Mouse (Mus musculus) hindbrain, embryonic 15.5 days (tissue): ENCODE results near the gene Aicda. TPM values are rescaled to one million over a fixed set of nuclear protein-coding genes. Genes with fewer than 3 reads are reported as not detected.

Experiments used
- ATAC-seq: fragments of 200-750 bp; cut with Nextera tagmentation; 2 replicates; pipeline ENCODE4 v1.8.0; 2017; ENCODE audit warnings: low read depth, moderate number of reproducible peaks, moderate TSS enrichment; ENCODE audit not compliant: low FRiP score
- H3K27ac ChIP-seq: fragments of 300-500 bp; sonication (generic); replicated peaks from 2 replicates; pipeline ENCODE4 v1.5.1; 2015; ENCODE audit warnings: mild to moderate bottlenecking, inconsistent platforms
- H3K27me3 ChIP-seq: fragments of 300-500 bp; sonication (generic); 2 replicates; pipeline ENCODE4 v1.6.1; 2015; ENCODE audit warnings: control low read depth, inconsistent platforms
- H3K36me3 ChIP-seq: fragments of 300-500 bp; sonication (generic); 2 replicates; pipeline ENCODE4 v1.6.1; 2015; ENCODE audit warnings: control low read depth, inconsistent platforms
- H3K4me1 ChIP-seq: fragments of 300-500 bp; sonication (generic); replicated peaks from 2 replicates; pipeline ENCODE4 v1.6.1; 2015; ENCODE audit warnings: control low read depth, inconsistent platforms
- H3K4me2 ChIP-seq: fragments of 300-500 bp; sonication (generic); 2 replicates; pipeline ENCODE4 v1.6.1; 2015; ENCODE audit warnings: moderate library complexity, mild to moderate bottlenecking, inconsistent platforms
- H3K4me3 ChIP-seq: fragments of 300-500 bp; sonication (generic); 2 replicates; pipeline ENCODE4 v1.5.1; 2015; ENCODE audit warnings: mild to moderate bottlenecking, inconsistent platforms
- H3K9ac ChIP-seq: fragments of 300-500 bp; sonication (generic); 2 replicates; pipeline ENCODE4 v1.6.1; 2015; ENCODE audit warnings: inconsistent platforms
- H3K9me3 ChIP-seq: fragments of 300-500 bp; sonication (generic); 2 replicates; pipeline ENCODE4 v1.6.1; 2016; ENCODE audit warnings: control low read depth, inconsistent platforms
- WGBS: fragments of 180-500 bp; shearing (Covaris S2); methylation state at CpG from one replicate; pipeline ENCODE4 v1.1.7; 2015; 5-methylcytosine and 5-hydroxymethylcytosine counted together
- polyA plus RNA-seq: library from polyadenylated mRNA; unstranded; fragments of >200 nt; fragmentation: Nextera tagmentation; extraction: Ambion mirVana; gene quantifications from 2 replicates; pipeline ENCODE4 v1.2.1, GENCODE M21; 2015

Aicda gene
- polyA plus RNA-seq, 1 experiment from 2014 or later, result 0.77 TPM

DNA sequence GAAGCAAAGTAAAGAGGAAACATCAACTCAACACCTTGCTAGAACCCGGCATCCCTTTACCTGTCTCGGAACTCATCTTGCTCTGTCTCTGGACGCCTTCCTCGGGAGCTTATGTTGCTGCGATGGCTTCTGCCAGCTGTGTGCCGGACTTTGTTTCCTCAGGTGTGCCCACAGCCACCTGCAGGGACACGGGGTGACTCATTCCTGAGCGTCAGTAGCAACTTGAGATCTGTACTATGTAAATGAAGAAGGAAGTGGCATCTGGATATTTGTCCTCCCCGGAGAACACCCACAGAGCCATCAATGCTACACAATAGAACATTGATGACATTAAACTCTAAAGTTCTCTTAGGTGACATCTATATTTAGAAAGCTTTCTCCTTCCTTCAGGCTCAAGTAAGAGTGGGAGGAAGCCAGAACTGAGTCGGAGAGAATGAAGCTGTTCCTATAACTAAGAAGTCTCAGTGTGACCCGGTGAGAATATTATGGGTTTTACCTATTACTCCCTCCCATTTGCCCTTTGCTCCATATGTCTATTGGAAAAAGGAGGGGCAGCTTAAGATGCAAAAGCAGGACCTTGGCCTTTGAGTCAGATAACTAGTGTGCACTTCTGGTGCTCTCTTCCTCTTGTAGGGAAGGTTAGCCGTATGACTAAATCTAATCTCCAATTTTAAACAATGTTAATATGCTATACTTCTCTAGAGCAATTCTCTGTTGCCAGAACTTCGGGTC, 37.6 kb downstream of the Aicda start:
- no peak overlapping the region for H3K9ac ChIP-seq
- ATAC-seq, result no peak
- 87% methylated on average over 13 of the region's 13 CpGs for WGBS
- H3K4me1 ChIP-seq, result no peaks in the 10 kb centered on the region
- no peaks in the 10 kb centered on the region for H3K27me3 ChIP-seq
- H3K9me3 ChIP-seq, result no peaks in the 10 kb centered on the region
- H3K4me2 ChIP-seq, result no peak overlapping the region
- H3K36me3 ChIP-seq, result no peaks in the 10 kb centered on the region
- H3K27ac ChIP-seq, result no peak overlapping the region
- H3K4me3 ChIP-seq, result no peak overlapping the region

DNA sequence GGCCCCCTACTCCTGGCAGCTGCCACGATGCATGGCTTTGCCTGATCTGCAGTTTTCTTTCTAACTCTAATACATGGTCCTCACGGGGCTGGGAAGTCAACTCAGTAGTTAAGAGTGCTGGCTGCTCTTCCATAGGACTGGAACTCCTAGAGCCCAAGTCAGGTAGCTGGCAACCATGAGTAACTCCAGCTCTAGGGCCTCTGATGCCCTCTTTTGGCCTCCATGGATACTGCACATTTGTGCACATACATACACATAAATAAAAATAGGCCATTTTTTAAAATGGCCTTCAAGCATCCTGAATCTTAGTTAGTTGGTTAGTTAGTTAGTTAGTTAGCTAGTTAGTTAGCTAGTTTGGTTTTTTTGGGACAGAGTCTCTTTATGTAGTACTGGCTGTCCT, 39.3 kb downstream of the Aicda start:
- Histone ChIP-seq H3K4me1 (no peaks in the 10 kb centered on the region), H3K4me3 (no peak overlapping the region), H3K9ac (no peak overlapping the region), H3K27me3 (no peaks in the 10 kb centered on the region), H3K27ac (no peak overlapping the region), H3K4me2 (no peak overlapping the region), H3K36me3 (no peaks in the 10 kb centered on the region), H3K9me3 (no peaks in the 10 kb centered on the region)
- ATAC-seq, result no peak
- WGBS, result 87% methylated on average over 2 of the region's 2 CpGs

DNA sequence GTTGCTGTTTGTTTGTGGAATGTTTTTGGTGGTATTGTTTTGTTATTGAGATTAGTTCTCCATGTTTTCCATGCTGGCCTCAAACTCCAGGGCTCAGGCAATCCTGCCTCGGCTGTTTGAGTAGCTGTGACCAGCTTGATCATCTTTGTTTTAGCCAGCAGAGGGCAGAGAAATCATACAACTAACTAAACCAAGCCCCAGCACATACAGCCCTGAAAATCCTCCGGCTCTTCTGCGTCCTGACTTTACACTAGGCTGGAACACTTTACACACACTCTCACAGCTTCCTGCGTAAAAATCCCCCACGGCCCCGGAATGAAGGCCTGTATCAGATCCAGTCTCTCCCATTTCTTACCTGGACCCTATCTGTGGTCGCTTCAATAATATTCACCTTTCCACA, 42.0 kb downstream of the Aicda start:
- 38% methylated on average over 7 of the region's 7 CpGs for WGBS
- H3K27ac ChIP-seq, result no peak overlapping the region
- no peak overlapping the region for H3K9ac ChIP-seq
- H3K27me3 ChIP-seq, result no peaks in the 10 kb centered on the region
- no peaks in the 10 kb centered on the region for H3K36me3 ChIP-seq
- no peak overlapping the region for H3K4me3 ChIP-seq
- no peaks in the 10 kb centered on the region for H3K4me1 ChIP-seq
- H3K4me2 ChIP-seq, result no peak overlapping the region
- no peaks in the 10 kb centered on the region for H3K9me3 ChIP-seq
- ATAC-seq, result peak; percentile 61

DNA sequence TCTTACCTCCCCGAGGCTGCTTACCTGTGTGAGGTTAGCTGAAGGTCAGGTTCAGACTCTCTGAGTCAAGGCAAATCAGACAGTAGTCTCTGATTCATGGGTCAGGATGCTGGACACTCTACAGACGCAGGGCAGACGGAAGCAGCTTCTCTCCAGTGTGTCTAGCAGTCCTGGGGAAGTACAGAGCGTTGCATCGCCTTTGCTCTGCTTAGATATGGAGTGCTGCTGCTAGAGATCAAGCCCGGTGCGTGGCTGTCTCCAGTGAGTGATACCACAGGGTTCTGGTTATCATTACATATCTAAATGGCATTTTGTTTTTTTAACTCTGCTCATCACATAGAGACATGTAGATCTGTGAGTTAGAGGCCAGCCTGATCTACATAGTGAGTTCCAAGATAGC, 43.0 kb downstream of the Aicda start:
- no peak overlapping the region for H3K4me2 ChIP-seq
- no peaks in the 10 kb centered on the region for H3K9me3 ChIP-seq
- H3K36me3 ChIP-seq, result no peaks in the 10 kb centered on the region
- H3K27me3 ChIP-seq, result no peaks in the 10 kb centered on the region
- H3K9ac ChIP-seq, result no peak overlapping the region
- no peaks in the 10 kb centered on the region for H3K4me1 ChIP-seq
- H3K4me3 ChIP-seq, result no peak overlapping the region
- ATAC-seq, result no peak
- no peak overlapping the region for H3K27ac ChIP-seq
- 90% methylated on average over 7 of the region's 7 CpGs for WGBS

DNA sequence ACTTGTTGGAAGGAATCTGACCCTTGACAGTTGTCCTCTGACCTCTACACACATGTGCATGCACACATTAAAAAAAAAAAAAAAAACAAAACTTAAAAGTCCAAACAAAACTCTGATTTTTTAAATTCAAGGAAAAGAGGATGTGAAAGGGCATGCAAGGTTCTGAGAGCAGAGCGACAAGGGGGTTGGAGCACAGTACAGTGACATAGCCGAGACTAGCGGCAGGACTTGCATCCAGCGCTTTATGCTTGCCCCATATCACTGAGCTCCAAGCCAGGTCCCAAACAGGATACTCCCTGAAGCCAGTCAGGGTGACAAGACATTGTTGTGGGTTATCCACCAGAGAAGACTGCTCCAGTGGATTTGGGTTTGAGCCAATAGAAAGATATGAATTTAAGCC, 44.4 kb downstream of the Aicda start:
- no peak for ATAC-seq
- Histone ChIP-seq H3K36me3 (no peaks in the 10 kb centered on the region), H3K4me1 (0 out of 2 replicates have a peak, but pooled peaks cover 2% of the 10 kb centered on the region), H3K4me2 (no peak overlapping the region), H3K27me3 (no peaks in the 10 kb centered on the region), H3K4me3 (no peak overlapping the region), H3K9me3 (no peaks in the 10 kb centered on the region), H3K9ac (no peak overlapping the region), H3K27ac (no peak overlapping the region)
- WGBS, result 96% methylated on average over 4 of the region's 4 CpGs

DNA sequence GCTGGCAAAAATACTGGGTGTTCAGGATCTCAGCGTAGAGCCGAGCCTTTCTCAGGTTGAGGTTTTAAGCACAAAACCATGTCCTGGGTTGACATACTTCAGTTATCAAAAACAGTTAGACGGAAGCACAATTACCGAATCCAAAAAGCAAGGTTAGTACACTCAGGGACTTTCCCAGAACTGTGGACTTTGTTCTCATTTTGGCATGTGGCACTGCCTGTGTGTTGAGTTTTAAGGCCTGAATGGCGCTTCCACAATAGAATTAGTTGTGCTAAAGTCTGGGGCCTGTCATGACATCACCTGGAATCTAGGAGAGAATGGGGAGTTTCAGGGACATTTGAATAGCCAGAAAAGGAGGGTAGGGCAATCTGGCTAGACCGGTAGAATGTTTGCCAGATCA, 44.8 kb downstream of the Aicda start:
- no peak overlapping the region for H3K27ac ChIP-seq
- ATAC-seq, result no peak
- 89% methylated on average over 6 of the region's 6 CpGs for WGBS
- H3K27me3 ChIP-seq, result no peaks in the 10 kb centered on the region
- H3K36me3 ChIP-seq, result no peaks in the 10 kb centered on the region
- H3K4me2 ChIP-seq, result no peak overlapping the region
- 0 out of 2 replicates have a peak, but pooled peaks cover 2% of the 10 kb centered on the region for H3K4me1 ChIP-seq
- no peak overlapping the region for H3K4me3 ChIP-seq
- H3K9me3 ChIP-seq, result no peaks in the 10 kb centered on the region
- H3K9ac ChIP-seq, result no peak overlapping the region

DNA sequence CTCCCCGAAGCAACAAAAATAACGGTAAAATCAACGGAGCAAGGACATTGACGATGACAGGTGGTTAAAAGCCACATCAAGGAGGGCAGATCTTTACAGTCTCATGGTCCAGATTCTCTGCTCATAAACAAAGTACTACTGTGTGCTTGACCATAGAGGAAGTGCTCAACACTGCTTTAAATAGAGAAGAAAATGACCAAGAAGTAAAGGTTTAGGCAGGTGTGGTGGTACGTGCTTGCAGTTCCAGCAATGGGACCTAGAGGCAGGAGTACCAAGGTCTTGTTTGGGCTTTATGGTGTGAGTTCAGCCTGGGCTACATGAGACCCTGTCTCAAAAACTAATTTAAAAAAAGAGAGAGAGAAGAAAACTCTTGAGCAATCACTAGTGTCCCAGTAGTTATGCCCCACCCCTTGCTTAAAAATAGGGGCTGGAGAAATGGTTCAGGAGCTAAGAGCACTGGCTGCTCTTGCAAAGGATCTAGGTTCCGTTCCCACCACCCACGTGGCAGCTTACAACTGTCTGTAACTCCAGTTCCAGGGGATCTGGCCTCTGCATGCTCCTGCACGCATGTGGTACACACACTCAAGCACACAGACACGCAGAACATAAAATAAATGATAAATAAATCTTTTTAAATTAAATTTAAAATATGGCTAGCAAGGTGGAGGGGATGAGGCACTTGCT, 45.6 kb downstream of the Aicda start:
- Histone ChIP-seq H3K4me2 (no peak overlapping the region), H3K9me3 (no peaks in the 10 kb centered on the region), H3K4me1 (0 out of 2 replicates have a peak, but pooled peaks cover 2% of the 10 kb centered on the region), H3K4me3 (no peak overlapping the region), H3K9ac (no peak overlapping the region), H3K27ac (no peak overlapping the region), H3K27me3 (no peaks in the 10 kb centered on the region), H3K36me3 (no peaks in the 10 kb centered on the region)
- ATAC-seq, result no peak
- 92% methylated on average over 9 of the region's 9 CpGs for WGBS

DNA sequence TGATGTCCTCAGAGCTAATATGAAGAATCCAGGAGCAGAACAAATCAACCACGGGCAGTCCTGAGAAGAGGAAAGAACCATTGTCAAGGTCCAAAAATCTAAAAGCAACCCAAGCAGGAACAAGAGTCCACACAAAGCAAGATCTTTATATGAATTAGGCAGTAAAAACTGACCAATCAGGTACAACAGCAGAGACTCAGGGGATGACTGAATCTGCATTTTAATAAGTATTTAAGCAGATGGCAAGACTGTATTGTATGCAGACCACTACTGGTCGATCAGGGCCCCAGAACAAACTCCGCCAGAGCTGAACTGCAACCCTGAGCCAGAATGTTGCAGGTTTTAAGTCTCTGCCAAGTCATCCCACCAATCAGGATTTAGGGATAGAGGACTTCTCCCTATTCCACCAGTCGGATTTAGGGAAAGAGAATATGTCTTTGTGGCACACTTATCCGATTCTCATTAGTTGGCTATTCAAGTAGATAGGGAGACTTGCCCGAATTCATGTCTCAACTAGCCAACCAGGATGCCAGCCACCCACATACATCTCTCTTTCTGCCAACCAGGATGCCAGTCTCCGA, 46.6 kb downstream of the Aicda start:
- no peak overlapping the region for H3K9ac ChIP-seq
- H3K9me3 ChIP-seq, result no peaks in the 10 kb centered on the region
- no peak overlapping the region for H3K27ac ChIP-seq
- H3K36me3 ChIP-seq, result no peaks in the 10 kb centered on the region
- ATAC-seq, result no peak
- no peak overlapping the region for H3K4me2 ChIP-seq
- H3K4me1 ChIP-seq, result 0 out of 2 replicates have a peak, but pooled peaks cover 2% of the 10 kb centered on the region
- no peaks in the 10 kb centered on the region for H3K27me3 ChIP-seq
- no peak overlapping the region for H3K4me3 ChIP-seq
- 77% methylated on average over 7 of the region's 7 CpGs for WGBS

DNA sequence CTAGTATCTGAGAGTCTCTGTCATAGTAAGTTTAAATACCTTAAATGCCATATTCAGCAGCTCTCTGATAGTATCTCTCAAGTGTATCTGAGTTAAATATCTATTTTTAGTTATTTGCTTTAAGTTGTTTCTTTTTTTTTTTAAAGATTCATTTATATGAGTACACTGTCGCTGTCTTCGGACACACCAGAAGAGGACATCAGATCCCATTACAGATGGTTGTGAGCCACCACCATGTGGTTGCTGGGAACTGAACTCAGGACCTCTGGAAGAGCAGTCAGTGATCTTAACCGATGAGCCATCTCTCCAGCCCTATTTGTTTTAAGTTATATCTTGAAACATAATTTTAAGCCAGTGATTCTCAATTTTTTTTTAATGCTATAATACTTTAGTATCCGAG, 47.4 kb downstream of the Aicda start:
- Histone ChIP-seq H3K4me2 (no peak overlapping the region), H3K27ac (no peak overlapping the region), H3K9me3 (no peaks in the 10 kb centered on the region), H3K27me3 (no peaks in the 10 kb centered on the region), H3K9ac (no peak overlapping the region), H3K4me1 (0 out of 2 replicates have a peak, but pooled peaks cover 2% of the 10 kb centered on the region), H3K36me3 (no peaks in the 10 kb centered on the region), H3K4me3 (no peak overlapping the region)
- 94% methylated on average over 4 of the region's 4 CpGs for WGBS
- ATAC-seq, result no peak

DNA sequence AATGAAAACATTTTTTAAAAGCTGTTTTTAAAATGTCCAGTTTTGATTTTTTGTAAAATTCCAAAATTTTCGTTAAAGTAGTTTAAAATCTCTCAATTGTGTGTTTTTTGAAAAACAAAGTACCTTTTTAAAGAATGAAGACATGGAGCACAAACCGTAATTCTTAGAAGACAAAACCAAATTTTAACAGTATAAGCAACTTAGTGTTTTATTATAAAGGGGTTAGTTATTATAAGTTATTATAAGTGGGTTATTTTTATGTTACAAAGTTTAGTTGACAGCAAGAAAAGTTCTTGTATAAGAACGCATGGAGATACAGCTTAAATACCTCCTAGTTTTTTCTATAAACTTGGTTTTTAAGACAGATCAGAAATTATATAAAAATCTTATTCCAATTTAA, 48.0 kb downstream of the Aicda start:
- Histone ChIP-seq H3K4me1 (0 out of 2 replicates have a peak, but pooled peaks cover 2% of the 10 kb centered on the region), H3K4me3 (no peak overlapping the region), H3K27me3 (no peaks in the 10 kb centered on the region), H3K36me3 (no peaks in the 10 kb centered on the region), H3K9ac (no peak overlapping the region), H3K4me2 (peak overlapping the region; percentile 63; the same call in 1 of the 2 replicates), H3K9me3 (no peaks in the 10 kb centered on the region), H3K27ac (no peak overlapping the region)
- WGBS, result 90% methylated on average over 3 of the region's 3 CpGs
- ATAC-seq, result no peak

DNA sequence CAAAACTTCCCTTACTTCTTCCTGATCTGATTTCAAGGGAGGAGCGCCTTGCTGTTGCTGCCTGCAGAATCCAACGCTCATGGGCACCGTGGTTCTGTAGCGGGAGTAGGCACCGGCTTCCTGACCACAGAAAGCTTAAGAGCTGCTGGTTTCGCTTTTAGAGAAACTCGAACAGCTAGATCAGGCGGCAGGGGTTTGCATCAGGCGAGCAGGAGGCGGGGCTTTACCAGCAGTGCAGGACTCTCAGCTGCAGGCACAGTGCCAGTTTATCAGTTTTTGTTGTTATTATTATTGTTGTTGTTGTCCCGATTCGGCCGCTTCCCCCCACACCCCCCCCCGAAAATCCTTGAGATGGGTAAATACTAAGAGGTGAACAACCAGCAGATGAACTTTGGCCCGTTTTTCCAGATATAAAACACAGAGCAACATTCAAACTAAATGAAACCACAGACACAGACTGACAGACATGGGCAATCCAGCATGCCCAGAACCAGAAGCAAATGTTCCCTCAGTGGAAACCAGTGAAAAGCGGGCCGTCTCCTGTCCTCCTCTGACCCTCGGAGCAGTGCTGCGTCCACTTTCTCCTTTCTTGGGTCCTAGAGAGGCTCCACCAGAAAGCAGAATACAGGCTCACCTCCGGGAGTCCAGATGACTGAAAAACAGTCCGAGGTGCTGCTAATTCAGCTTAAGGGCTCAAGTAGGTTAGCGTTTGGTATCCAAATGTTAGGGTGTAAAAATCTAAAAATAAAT, 48.8 kb downstream of the Aicda start, which contains the start of gene Apobec1:
Apobec1 (minus strand) TSS at position 203 of the 750 bp plus-strand sequence.
- Histone ChIP-seq H3K4me1 (0 out of 2 replicates have a peak, but pooled peaks cover 2% of the 10 kb centered on the region), H3K36me3 (no peaks in the 10 kb centered on the region), H3K4me3 (peak within 1 kb of the TSS; percentile 34), H3K27me3 (no peaks in the 10 kb centered on the region), H3K9ac (peak within 1 kb of the TSS; percentile 26; the same call in 1 of the 2 replicates), H3K27ac (peak within 1 kb of the TSS; percentile 25; the same call in 1 of the 2 replicates), H3K9me3 (no peaks in the 10 kb centered on the region), H3K4me2 (peak within 1 kb of the TSS; percentile 63)
- 8% methylated on average over 22 of the region's 22 CpGs for WGBS
- ATAC-seq, result peak; percentile 85; the same call in 1 of the 2 replicates
